Mouse (Mus musculus) cerebellum, adult (tissue): ENCODE data around the gene Gm11099.

Experiments used
- ATAC-seq: cut with Nextera tagmentation; 2 replicates; pipeline ENCODE4 v1.9.2; 2017; ENCODE audit warnings: mild to moderate bottlenecking, moderate library complexity, mixed read lengths; ENCODE audit not compliant: insufficient number of reproducible peaks, low FRiP score, low TSS enrichment

The Gm11099 gene

GRCm38 (mm10) chr2:58859134-58859533 lies at the start of gene Gm11099:
Gene Gm11099, plus strand, starts transcription at chr2:58859434.
- no peak for ATAC-seq

- ATAC-seq: no peak
Observed at GRCm38 (mm10) chr2:58812941-58813340, 46.3 kb upstream of the Gm11099 start.

DNA sequence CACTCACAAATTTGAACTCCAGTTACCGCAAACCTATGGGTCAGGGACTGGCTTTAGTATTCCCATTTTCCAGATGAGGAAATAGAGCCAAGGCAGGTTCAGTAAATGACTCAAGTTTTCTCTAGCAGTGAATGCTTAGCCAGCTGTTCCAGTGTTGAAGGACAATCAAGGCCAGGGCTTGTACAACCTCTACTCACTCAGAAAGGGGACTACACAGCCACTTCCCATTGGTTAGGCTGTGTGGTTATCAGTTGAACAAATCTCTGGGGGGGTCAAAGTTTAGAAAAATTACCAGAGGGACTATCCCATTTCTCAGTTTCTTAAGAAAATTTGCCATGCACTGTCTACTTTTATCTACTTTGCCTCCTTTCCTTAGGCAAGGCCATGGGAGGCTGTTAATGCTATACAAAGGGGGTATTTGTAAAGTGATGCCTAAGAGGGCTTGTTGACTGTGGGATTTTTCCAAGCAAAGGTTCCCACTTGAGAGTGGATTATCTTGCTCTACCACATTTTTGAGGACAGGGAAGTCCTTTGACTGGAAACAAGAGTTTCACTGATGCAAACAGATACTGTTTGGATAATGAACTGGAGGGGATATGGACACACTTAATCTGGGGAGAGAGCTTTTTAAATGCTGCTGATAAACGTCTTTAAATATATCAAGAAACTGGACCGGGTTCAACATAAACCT lies 30.2 kb upstream of the Gm11099 start:
- ATAC-seq: no peak

DNA sequence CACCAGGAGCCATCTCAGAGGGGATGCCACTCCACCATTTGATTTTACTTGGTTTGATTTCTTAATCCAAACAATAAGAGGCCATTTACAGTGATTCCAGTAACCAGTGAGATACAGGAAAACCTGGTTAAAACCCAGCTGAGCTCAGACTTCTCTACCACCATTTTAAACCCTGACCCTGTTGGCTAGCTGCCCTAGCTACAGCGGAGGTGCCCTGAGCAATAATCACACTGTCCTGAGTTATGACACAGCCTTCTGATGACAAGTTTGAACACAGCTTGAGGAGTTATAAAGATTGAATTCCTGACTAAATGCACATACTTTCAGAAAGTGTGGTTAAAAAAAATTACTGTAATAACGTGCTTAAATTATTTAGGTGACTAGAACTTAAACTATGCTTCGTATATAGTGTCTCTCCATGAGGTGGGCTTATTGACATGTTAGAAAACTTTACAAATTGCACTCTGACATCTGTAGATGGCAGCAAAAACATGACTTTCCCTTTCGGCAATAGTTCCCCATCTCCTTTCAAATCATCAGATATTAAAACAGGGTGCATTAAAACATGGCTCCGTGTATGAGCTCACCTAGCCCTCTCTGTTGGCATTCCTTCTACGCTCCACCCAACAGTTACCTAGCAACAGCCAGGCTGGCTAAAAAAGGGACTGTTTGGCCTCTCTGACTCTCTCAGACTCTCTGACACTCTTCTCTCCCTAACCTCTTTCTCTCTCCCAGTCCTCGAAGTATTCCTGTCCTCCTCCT lies 29.1 kb upstream of the Gm11099 start:
- ATAC-seq: no peak

DNA sequence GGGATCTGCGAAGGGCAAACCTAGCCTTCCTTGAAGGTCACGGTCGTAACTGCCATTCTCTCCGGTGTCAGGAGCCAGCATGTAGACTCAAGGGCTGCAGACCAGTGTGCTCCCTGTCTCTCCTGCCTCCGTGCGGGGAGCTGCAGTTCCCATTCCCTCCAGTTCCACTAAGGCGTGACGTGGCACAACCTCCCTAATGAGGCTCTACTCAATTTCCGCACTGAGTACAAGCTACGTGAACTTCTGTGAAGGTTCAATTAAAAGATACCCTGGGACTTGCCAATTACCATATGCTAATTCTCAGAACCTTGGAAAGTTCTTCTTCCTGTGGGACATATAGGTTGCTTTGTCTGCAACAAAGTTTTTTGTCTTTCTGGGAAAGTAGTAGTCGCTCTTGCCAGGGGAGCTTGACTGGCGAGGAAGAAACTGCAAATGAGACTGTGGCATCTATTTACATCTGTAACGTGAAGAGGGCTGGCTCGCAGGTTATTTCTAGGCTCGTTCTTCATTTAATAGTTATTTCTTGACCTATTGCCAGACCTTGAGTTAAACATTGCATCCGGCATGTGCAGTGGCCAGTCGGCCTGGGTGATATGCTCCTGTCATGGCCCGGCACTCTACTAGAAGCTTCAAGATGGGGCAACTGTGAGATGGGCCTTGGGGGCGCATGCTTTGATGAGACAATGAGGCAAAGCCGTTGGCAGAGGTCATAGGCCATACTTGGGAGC lies 26.8 kb upstream of the Gm11099 start:
- ATAC-seq: no peak

DNA sequence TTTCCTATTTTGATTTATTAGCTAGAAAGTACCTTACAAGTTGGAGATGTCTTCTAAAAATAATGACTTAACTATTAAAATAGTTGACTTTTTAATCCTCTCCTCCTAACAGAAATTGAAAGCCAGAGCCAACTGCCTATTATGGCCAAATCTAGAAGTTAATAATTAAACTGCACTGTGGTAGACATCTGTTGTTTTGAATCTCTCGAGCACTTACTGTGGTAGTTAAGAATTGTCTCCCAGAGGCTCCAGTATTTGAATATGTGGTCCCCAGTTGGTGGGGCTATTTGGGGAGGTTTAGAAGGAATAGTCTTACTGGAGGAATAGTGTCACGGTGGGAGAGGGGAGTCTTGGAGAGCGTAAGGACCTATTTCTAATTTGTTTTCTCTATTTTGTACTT lies 18.2 kb upstream of the Gm11099 start:
- no peak for ATAC-seq

DNA sequence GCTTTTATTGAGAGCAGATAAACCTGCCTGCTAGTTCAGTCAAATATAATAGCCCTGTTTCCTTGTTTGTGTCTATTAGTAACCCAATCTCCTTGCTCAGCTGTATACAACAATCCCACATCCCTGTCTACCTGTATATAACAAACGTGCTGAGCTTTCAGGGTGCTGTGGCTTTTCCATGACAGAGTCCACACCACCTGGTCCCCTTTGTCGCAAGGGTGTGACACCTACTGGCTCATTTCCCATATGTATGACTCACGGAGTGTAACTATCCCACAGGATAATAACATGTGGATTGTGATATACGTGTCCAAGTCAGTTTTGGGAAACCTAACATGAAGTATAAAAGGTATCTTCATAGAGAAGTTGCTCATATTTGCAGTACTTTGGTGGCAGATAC lies 16.8 kb upstream of the Gm11099 start:
- ATAC-seq: no peak

DNA sequence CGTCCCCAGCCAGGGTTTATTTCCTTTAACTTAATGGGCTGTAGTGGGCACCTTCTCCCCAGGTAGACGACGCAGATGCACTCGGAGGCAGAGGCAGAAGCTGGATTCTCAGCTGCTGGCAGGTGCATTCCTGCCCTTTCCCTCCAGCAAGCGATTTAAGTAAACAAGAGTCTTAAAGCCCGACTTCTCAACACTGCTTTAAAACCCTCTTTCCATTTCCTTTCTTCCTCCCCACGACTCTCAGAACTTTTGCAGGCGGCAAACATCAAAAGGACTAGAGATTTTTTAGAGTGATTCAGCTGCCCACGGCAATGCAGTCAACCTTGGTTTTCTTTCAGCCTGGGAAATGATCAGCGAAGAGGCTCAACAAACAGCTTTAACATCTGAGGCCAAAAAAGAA lies 14.7 kb upstream of the Gm11099 start:
- no peak for ATAC-seq

GRCm38 (mm10) chr2:58879876-58880275 lies 20.6 kb downstream of the Gm11099 start:
- no peak for ATAC-seq

DNA sequence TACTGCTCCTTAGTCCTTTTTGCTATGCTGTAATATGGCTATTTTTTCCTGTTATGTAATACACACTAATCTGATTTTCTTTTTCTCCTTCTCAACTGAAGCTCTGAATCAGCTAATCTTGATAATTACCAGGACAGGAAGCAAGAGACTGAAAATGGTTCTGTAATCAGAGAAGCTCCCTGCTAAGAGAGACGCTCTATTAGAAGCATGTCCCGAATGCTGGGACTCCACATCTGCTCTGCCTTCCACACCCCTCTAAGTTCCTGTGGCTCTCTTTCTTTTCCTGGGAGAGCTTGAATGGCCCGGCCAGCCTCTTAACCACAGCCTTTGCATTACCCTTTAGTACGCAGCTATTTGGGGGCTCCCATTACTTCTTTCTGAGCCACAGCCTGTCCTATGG lies 45.8 kb downstream of the Gm11099 start:
- no peak for ATAC-seq

GRCm38 (mm10) chr2:58906814-58907516 lies 47.7 kb downstream of the Gm11099 start:
- 0 out of 2 replicates have a peak, but pooled peaks have one; percentile 36 for ATAC-seq

- no peak for ATAC-seq
Observed at GRCm38 (mm10) chr2:58912339-58912738, 53.1 kb downstream of the Gm11099 start.

DNA sequence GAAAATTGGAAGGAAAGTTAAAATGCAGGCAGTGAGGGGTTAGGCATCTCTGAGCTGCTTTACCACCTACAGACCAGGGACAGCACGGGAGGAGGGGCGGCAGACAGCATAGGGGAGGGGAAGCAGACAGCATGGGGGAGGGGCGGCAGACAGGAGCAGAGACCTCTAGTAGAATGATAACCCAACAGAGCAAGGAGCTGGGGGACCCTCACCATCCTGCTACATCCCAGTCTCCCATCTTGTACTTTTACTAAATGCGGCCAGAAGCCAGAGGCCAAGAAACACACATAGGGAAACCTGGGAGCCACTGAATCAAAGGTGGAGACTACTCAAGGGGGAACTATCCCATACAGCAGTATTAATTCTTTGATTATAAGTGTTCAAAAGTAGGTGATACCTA lies 59.1 kb downstream of the Gm11099 start:
- no peak for ATAC-seq

GRCm38 (mm10) chr2:58925551-58925950 lies 66.3 kb downstream of the Gm11099 start:
- ATAC-seq: no peak

DNA sequence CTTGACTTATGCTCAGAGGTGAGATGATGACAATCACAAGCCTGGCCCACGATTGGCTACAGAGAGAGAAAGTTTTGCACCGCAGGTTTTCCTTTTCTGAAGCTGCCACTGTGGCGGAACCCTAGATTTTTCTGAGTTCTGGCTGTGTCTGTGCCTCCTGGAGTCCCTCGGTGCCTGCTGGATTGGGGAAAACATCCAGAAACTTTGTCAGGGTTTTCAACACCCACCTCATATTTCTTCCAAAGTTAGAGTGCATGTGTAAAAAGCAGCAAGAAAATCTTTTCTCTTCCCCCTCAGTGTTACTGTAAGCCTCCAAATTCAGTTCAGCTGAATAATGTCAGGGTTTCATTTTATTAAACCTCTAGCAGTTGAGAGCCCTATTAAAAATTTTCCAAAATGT lies 82.1 kb downstream of the Gm11099 start:
- ATAC-seq: no peak

DNA sequence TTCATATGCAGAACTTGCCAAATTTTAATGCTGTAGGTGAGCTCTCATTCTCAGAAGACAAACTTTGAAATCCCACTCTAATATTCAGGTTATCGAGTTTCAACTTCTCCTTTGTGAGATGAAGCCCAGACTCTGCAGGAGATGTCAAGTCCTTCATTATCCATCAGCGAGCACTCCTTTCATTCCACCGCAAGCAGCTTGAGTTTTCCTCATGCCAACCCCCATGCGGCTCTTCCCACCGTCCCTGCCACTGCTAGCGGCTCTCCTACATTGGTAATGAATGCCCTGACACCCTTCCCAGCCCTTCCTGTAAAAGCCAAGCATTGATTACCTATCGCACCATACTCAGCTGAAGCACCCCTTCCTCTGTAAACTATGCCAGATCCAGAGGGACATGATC lies 89.6 kb downstream of the Gm11099 start:
- ATAC-seq: no peak

GRCm38 (mm10) chr2:58952101-58952500 lies 92.9 kb downstream of the Gm11099 start:
- no peak for ATAC-seq

DNA sequence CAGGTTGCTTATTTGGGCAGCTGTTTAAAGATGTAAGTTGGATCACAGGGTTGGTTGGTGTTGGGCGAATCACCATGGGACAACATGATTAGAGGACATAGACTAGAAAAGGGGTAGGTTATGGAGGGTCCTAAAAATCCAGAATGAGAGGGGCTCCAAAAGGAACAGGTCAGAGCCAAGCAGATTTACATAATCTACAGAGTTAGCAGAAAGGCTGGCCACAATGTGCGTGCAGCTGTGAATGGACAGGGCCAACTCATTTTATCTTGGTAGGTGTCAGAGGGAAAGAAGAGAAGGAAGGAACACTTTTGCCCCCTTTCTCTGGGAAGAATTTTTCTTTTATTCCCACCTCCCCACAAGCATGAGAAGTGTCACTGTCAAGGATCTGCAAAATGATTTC lies 97.1 kb downstream of the Gm11099 start:
- ATAC-seq: no peak

DNA sequence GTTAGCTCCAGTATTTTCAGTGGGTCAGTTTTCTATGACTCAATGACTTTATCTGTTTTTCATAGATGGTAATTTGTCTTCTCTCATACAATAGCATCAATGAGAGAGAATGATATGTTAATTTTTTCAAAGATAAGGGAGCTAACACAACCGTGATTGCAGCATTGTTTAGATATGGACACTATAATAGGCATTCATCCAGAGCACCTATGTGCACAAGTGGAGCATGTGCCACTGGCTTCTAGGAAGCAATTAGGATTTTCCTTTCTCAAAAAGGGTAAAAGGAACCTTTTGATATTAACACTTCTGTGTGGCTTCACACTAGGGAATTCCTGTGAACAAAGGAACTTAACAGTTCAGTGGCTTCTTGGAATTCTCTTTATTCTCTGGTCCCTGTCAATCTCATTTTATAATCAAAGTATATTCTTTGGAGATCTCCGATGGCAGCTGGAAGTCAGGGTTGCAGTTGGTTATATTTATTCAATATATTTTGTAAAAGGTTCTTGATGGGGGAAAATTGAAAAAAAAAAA lies 97.6 kb downstream of the Gm11099 start:
- ATAC-seq: no peak
